25 mouse cellular contexts compared by ENCODE assay signal in genomic region chr2:10672196-10672595, GRCm38 (mm10).
"Had no signal": no experiment of that assay in that cellular context is flagged by ENCODE, and none has a peak within 500 bp of the region (broad histone marks: within the 10 kb centered on the region; RNA-seq: fewer than 3 reads in every experiment).

No protein-coding gene starts in this region.

- H3K9ac ChIP-seq: forebrain, postnatal 0 days; heart, embryonic 13.5 days; heart, embryonic 15.5 days; hindbrain, embryonic 13.5 days; hindbrain, embryonic 15.5 days; kidney, embryonic 15.5 days; limb, embryonic 13.5 days; limb, embryonic 15.5 days had no signal

- H3K9me3 ChIP-seq: heart, embryonic 13.5 days; heart, embryonic 15.5 days; hindbrain, embryonic 13.5 days; hindbrain, embryonic 15.5 days; kidney, embryonic 15.5 days; limb, embryonic 13.5 days; limb, embryonic 15.5 days had no signal

- DNase-seq: forebrain, postnatal 0 days; gastrocnemius, postnatal 14 days; gastrocnemius, postnatal 36 days; heart, adult 11 months; heart, adult 2 months; heart, postnatal 14 days; heart, postnatal 36 days; kidney, adult 11 months; kidney, adult 2 months; kidney, adult 9 months; kidney, postnatal 14 days; kidney, postnatal 36 days; layer of hippocampus, adult 9-11 months; layer of hippocampus, postnatal 36 days; left cerebral cortex, postnatal 4 days had no signal

- H3K4me3 ChIP-seq: heart, adult 2 months; heart, embryonic 13.5 days; heart, embryonic 15.5 days; hindbrain, embryonic 13.5 days; hindbrain, embryonic 15.5 days; kidney, embryonic 15.5 days; limb, embryonic 13.5 days; limb, embryonic 15.5 days had no signal

- ATAC-seq: hindbrain, postnatal 0 days; intestine, embryonic 16.5 days had no signal

- H3K4me2 ChIP-seq: heart, embryonic 11.5 days; heart, embryonic 13.5 days; heart, embryonic 15.5 days; hindbrain, embryonic 13.5 days; kidney, embryonic 15.5 days; limb, embryonic 13.5 days; limb, embryonic 15.5 days had no signal

- H3K27me3 ChIP-seq: heart, embryonic 13.5 days; heart, embryonic 15.5 days; hindbrain, embryonic 13.5 days; hindbrain, embryonic 15.5 days; limb, embryonic 15.5 days had no signal

- H3K27ac ChIP-seq: heart, adult 2 months; heart, embryonic 13.5 days; heart, embryonic 15.5 days; hindbrain, embryonic 13.5 days; hindbrain, embryonic 15.5 days; hindbrain, postnatal 0 days; kidney, embryonic 15.5 days; limb, embryonic 13.5 days; limb, embryonic 15.5 days had no signal

- H3K36me3 ChIP-seq: heart, embryonic 13.5 days; heart, embryonic 15.5 days; hindbrain, embryonic 13.5 days; hindbrain, embryonic 15.5 days; kidney, embryonic 15.5 days; limb, embryonic 13.5 days; limb, embryonic 15.5 days had no signal

- H3K4me1 ChIP-seq: limb, embryonic 15.5 days had no signal
